Comparison of ENCODE assay signal across 8 mouse cellular contexts in genomic region chr4:133601721-133602218, GRCm38 (mm10). TPM values are rescaled to one million over a fixed set of nuclear protein-coding genes. Genes with fewer than 3 reads are reported as not detected.
DNase-seq lines count a peak whose midpoint lies in the region; ATAC-seq lines count a peak whose summit lies in the region.

Gene Sfn, minus strand, starts transcription at chr4:133602168.

- H3K27me3 ChIP-seq in forebrain, embryonic 13.5 days = peaks cover 47% of the 10 kb centered on the region
- peaks cover 13% of the 10 kb centered on the region for H3K27me3 ChIP-seq in intestine, embryonic 15.5 days (replicated peaks)
- peaks cover 57% of the 10 kb centered on the region for H3K27me3 ChIP-seq in liver, embryonic 15.5 days

- H3K9ac ChIP-seq in forebrain, embryonic 13.5 days = no peak within 1 kb of the TSS
- peak within 1 kb of the TSS; percentile 49 for H3K9ac ChIP-seq in intestine, embryonic 15.5 days
- no peak within 1 kb of the TSS for H3K9ac ChIP-seq in liver, embryonic 15.5 days

- no peak for ATAC-seq in forebrain, embryonic 13.5 days
- ATAC-seq in intestine, embryonic 15.5 days = peak; percentile 75
- ATAC-seq in liver, embryonic 15.5 days (ENCODE audit: insufficient read depth) = no peak

- peaks cover 33% of the 10 kb centered on the region for H3K36me3 ChIP-seq in forebrain, embryonic 13.5 days (ENCODE audit: poor library complexity, severe bottlenecking)
- H3K36me3 ChIP-seq in intestine, embryonic 15.5 days = no peaks in the 10 kb centered on the region; the same call in 1 of the 2 replicates
- no peaks in the 10 kb centered on the region; the same call in 1 of the 2 replicates for H3K36me3 ChIP-seq in liver, embryonic 15.5 days (replicated peaks)

- H3K9me3 ChIP-seq in forebrain, embryonic 13.5 days (replicated peaks) = no peaks in the 10 kb centered on the region
- no peaks in the 10 kb centered on the region for H3K9me3 ChIP-seq in intestine, embryonic 15.5 days
- no peaks in the 10 kb centered on the region for H3K9me3 ChIP-seq in liver, embryonic 15.5 days (replicated peaks)

- 3% methylated on average over 16 of the region's 16 CpGs for WGBS in forebrain, embryonic 13.5 days
- 3% methylated on average over 16 of the region's 16 CpGs for WGBS in intestine, embryonic 15.5 days
- 2% methylated on average over 16 of the region's 16 CpGs for WGBS in liver, embryonic 15.5 days (ENCODE audit: insufficient replicate concordance)

- H3K4me2 ChIP-seq in forebrain, embryonic 13.5 days = peak within 1 kb of the TSS; percentile 12; the same call in 1 of the 2 replicates
- H3K4me2 ChIP-seq in intestine, embryonic 15.5 days (replicated peaks) = peak within 1 kb of the TSS; percentile 84
- H3K4me2 ChIP-seq in liver, embryonic 15.5 days = peak within 1 kb of the TSS; percentile 63

- no peak within 1 kb of the TSS for H3K27ac ChIP-seq in forebrain, embryonic 13.5 days
- H3K27ac ChIP-seq in intestine, embryonic 15.5 days = peak within 1 kb of the TSS; percentile 58
- H3K27ac ChIP-seq in liver, embryonic 15.5 days (replicated peaks) = no peak within 1 kb of the TSS

- H3K4me1 ChIP-seq in forebrain, embryonic 13.5 days = peaks cover 13% of the 10 kb centered on the region
- peaks cover 14% of the 10 kb centered on the region for H3K4me1 ChIP-seq in intestine, embryonic 15.5 days (replicated peaks)
- H3K4me1 ChIP-seq in liver, embryonic 15.5 days (replicated peaks) = peaks cover 33% of the 10 kb centered on the region

- peak; percentile 31 to 50 for DNase-seq in adrenal gland, adult 18-20 months (ENCODE audit: low spot score in 2 of 2)
- no peak for DNase-seq in adrenal gland, postnatal 4 days (ENCODE audit: low spot score in 2 of 2)
- peak; percentile 67 for DNase-seq in adrenal gland, postnatal 14 days
- peak; percentile 47 for DNase-seq in ovary, postnatal 36 days (ENCODE audit: low spot score)
- peak; percentile 72 for DNase-seq in yolk sac, embryonic 10.5 days (ENCODE audit: low spot score)

- no peak within 1 kb of the TSS for H3K4me3 ChIP-seq in forebrain, embryonic 13.5 days
- peak within 1 kb of the TSS; percentile 37 for H3K4me3 ChIP-seq in intestine, embryonic 15.5 days (replicated peaks)
- peak within 1 kb of the TSS; percentile 35 for H3K4me3 ChIP-seq in liver, embryonic 15.5 days (replicated peaks)

RNA-seq across cellular contexts. Expression of gene Sfn, which starts in this region (rescaled TPM):
- 1 to 10 TPM; 1.4 to 1.9 TPM for total RNA-seq in adrenal gland, adult 18-20 months (2021)
- 1 to 10 TPM; 3.7 to 4.3 TPM for total RNA-seq in adrenal gland, postnatal 4 days (2021)
- 1.7 and 4.2 TPM in 2 replicates for total RNA-seq in adrenal gland, postnatal 14 days (2021)
- 0.92 and 0.99 TPM in 2 replicates for polyA plus RNA-seq in forebrain, embryonic 13.5 days (2015; fragmentation: Nextera tagmentation; extraction: Ambion mirVana)
- 47.4 and 51.0 TPM in 2 replicates for polyA plus RNA-seq in intestine, embryonic 15.5 days (2015; fragmentation: Nextera tagmentation; extraction: Ambion mirVana)
- polyA plus RNA-seq in liver, embryonic 15.5 days (2015; fragmentation: Nextera tagmentation; extraction: Ambion mirVana) = 0.47 and 0.69 TPM in 2 replicates

Comparison
In these comparisons a context has a peak if more than half of its experiments do, and no peak if none do; other contexts are left out.
1. RNA of gene Sfn (polyA plus RNA-seq): 47.4 to 51.0 TPM in intestine, embryonic 15.5 days; 0.92 to 0.99 TPM in forebrain, embryonic 13.5 days and 0.47 to 0.69 TPM in liver, embryonic 15.5 days; every median in the first group is over 10 times any median in the second.
2. DNase-seq: peak in adrenal gland, adult 18-20 months (2 of 2), adrenal gland, postnatal 14 days (single experiment), ovary, postnatal 36 days (single experiment) and yolk sac, embryonic 10.5 days (single experiment); none in adrenal gland, postnatal 4 days (0 of 2).
3. H3K4me2 ChIP-seq: peak in every context shown above with its lines; median percentile 84 in intestine, embryonic 15.5 days; 63 in liver, embryonic 15.5 days; 12 in forebrain, embryonic 13.5 days.